Mouse (Mus musculus): ENCODE results near the gene Man2b2. TPM values are rescaled to one million over a fixed set of nuclear protein-coding genes. Genes with fewer than 3 reads are reported as not detected.

The Man2b2 gene
- total RNA-seq, 2 experiments from 2014 or later, result 29.5 to 31.9 TPM

- no peak for TF ChIP-seq CTCF (conservative IDR thresholded peaks at IDR 0.05)
- Histone ChIP-seq H3K4me3 (no peak overlapping the region), H3K27ac (no peak overlapping the region)
- no peak for DNase-seq (ENCODE audit: low spot score in 2 of 2)
Observed at GRCm38 (mm10) chr5:36778901-36779300, 51.6 kb downstream of the Man2b2 start.

GRCm38 (mm10) chr5:36777186-36777585, 53.3 kb downstream of the Man2b2 start:
- DNase-seq (ENCODE audit: low spot score in 2 of 2), result no peak
- H3K27ac ChIP-seq, result no peak overlapping the region
- H3K4me3 ChIP-seq, result no peak overlapping the region
- no peak for TF ChIP-seq CTCF (conservative IDR thresholded peaks at IDR 0.05)

- DNase-seq (ENCODE audit: low spot score in 2 of 2), result no peak
- no peak for TF ChIP-seq CTCF (conservative IDR thresholded peaks at IDR 0.05)
- H3K27ac ChIP-seq, result no peak overlapping the region
- H3K4me3 ChIP-seq, result no peak overlapping the region
Observed at GRCm38 (mm10) chr5:36776021-36776575, 54.4 kb downstream of the Man2b2 start.

- no peak for TF ChIP-seq CTCF (conservative IDR thresholded peaks at IDR 0.05)
- H3K4me3 ChIP-seq, result no peak overlapping the region
- H3K27ac ChIP-seq, result no peak overlapping the region
- DNase-seq (ENCODE audit: low spot score in 2 of 2), result no peak
Observed at GRCm38 (mm10) chr5:36775317-36775716, 55.1 kb downstream of the Man2b2 start.

GRCm38 (mm10) chr5:36772586-36772985, 57.9 kb downstream of the Man2b2 start:
- Histone ChIP-seq H3K4me3 (no peak overlapping the region), H3K27ac (no peak overlapping the region)
- DNase-seq (ENCODE audit: low spot score in 2 of 2), result no peak
- TF ChIP-seq CTCF (conservative IDR thresholded peaks at IDR 0.05), result no peak

- no peak for TF ChIP-seq CTCF (conservative IDR thresholded peaks at IDR 0.05)
- no peak for DNase-seq (ENCODE audit: low spot score in 2 of 2)
- Histone ChIP-seq H3K4me3 (no peak overlapping the region), H3K27ac (no peak overlapping the region)
Observed at GRCm38 (mm10) chr5:36769603-36770002, 60.9 kb downstream of the Man2b2 start.

GRCm38 (mm10) chr5:36766958-36767703, 63.3 kb downstream of the Man2b2 start:
- no peak for TF ChIP-seq CTCF (conservative IDR thresholded peaks at IDR 0.05)
- no peak overlapping the region for H3K4me3 ChIP-seq
- peak overlapping the region; percentile 90 for H3K27ac ChIP-seq
- DNase-seq (ENCODE audit: low spot score in 2 of 2), result peak in 1 of 2 experiments; percentile 41

GRCm38 (mm10) chr5:36759848-36760247, 70.6 kb downstream of the Man2b2 start:
- DNase-seq (ENCODE audit: low spot score in 2 of 2), result no peak
- no peak overlapping the region for H3K27ac ChIP-seq
- no peak overlapping the region for H3K4me3 ChIP-seq
- TF ChIP-seq CTCF (conservative IDR thresholded peaks at IDR 0.05), result no peak

- peak; percentile 73 for TF ChIP-seq CTCF (conservative IDR thresholded peaks at IDR 0.05)
- H3K4me3 ChIP-seq, result no peak overlapping the region
- DNase-seq (ENCODE audit: low spot score in 2 of 2), result no peak
Observed at GRCm38 (mm10) chr5:36757033-36757432, 73.4 kb downstream of the Man2b2 start.

More at GRCm38 (mm10) chr5:36757033-36757432, 73.4 kb downstream of the Man2b2 start:
- no peak overlapping the region for H3K27ac ChIP-seq

Other genes with a start within 250 kb of the Man2b2 start
- 100 to 1,000 TPM; 101 to 105 TPM for gene Tbc1d14, start 237.4 kb downstream of the Man2b2 start, total RNA-seq (2021)
- 100 to 1,000 TPM; 100 to 103 TPM for gene D5Ertd579e, start 134.6 kb downstream of the Man2b2 start, total RNA-seq (2021)
- 10 to 100 TPM; 22.4 to 26.0 TPM for gene Bloc1s4, start 82.0 kb downstream of the Man2b2 start, total RNA-seq (2021)
- gene Mrfap1, start 33.9 kb downstream of the Man2b2 start, total RNA-seq (2021), result 100 to 1,000 TPM; 577 to 598 TPM
- 100 to 1,000 TPM; 375 to 387 TPM for gene Ppp2r2c, start 37.9 kb upstream of the Man2b2 start, total RNA-seq (2021)
- gene Wfs1, start 158.6 kb upstream of the Man2b2 start, total RNA-seq (2021), result 100 to 1,000 TPM; 133 to 144 TPM

All from layer of hippocampus, adult 2 months (tissue).